8 mouse cellular contexts compared by ENCODE assay signal in genomic region chr16:10540763-10541597, GRCm38 (mm10). TPM values are rescaled to one million over a fixed set of nuclear protein-coding genes. Genes with fewer than 3 reads are reported as not detected.
DNase-seq lines count a peak whose midpoint lies in the region; ATAC-seq lines count a peak whose summit lies in the region.

No protein-coding gene starts in this region.

- no peaks in the 10 kb centered on the region for H3K36me3 ChIP-seq in erythroblast, embryonic 14.5 days (ENCODE audit: control insufficient read depth)
- H3K36me3 ChIP-seq in forebrain, embryonic 12.5 days (replicated peaks), result no peaks in the 10 kb centered on the region
- H3K36me3 ChIP-seq in liver, embryonic 12.5 days, result no peaks in the 10 kb centered on the region

- WGBS in forebrain, embryonic 12.5 days, result 77% methylated on average over 16 of the region's 16 CpGs
- WGBS in liver, embryonic 12.5 days (ENCODE audit: insufficient replicate concordance), result 62% methylated on average over 16 of the region's 16 CpGs

- H3K9ac ChIP-seq in forebrain, embryonic 12.5 days, result peak overlapping the region; percentile 85
- 0 out of 2 replicates have a peak overlapping the region, but pooled peaks have one; percentile 27 for H3K9ac ChIP-seq in liver, embryonic 12.5 days

- peak; percentile 47 for DNase-seq in 3134 (ENCODE audit: extremely low read depth, insufficient read length, low spot score)
- no peak for DNase-seq in adrenal gland, adult 2 months
- DNase-seq in embryo, embryonic 10 days (ENCODE audit: low spot score), result no peak
- no peak for DNase-seq in thymus, postnatal 14 days

- H3K4me2 ChIP-seq in forebrain, embryonic 12.5 days, result peak overlapping the region; percentile 88
- peak overlapping the region; percentile 99 for H3K4me2 ChIP-seq in liver, embryonic 12.5 days

- H3K27ac ChIP-seq in forebrain, embryonic 12.5 days, result no peak overlapping the region
- no peak overlapping the region for H3K27ac ChIP-seq in liver, embryonic 12.5 days

- H3K4me3 ChIP-seq in erythroblast, embryonic 14.5 days (replicated peaks), result peak overlapping the region; percentile 80
- peak overlapping the region; percentile 66 for H3K4me3 ChIP-seq in forebrain, embryonic 12.5 days (replicated peaks)
- H3K4me3 ChIP-seq in liver, embryonic 12.5 days, result peak overlapping the region; percentile 78; the same call in 1 of the 2 replicates

- H3K4me1 ChIP-seq in erythroblast, embryonic 14.5 days (ENCODE audit: control insufficient read depth), result peaks cover 52% of the 10 kb centered on the region
- peaks cover 38% of the 10 kb centered on the region for H3K4me1 ChIP-seq in forebrain, embryonic 12.5 days
- peaks cover 39% of the 10 kb centered on the region for H3K4me1 ChIP-seq in liver, embryonic 12.5 days

- H3K9me3 ChIP-seq in erythroblast, embryonic 14.5 days (ENCODE audit: control insufficient read depth, low read length), result no peaks in the 10 kb centered on the region
- no peaks in the 10 kb centered on the region for H3K9me3 ChIP-seq in forebrain, embryonic 12.5 days
- H3K9me3 ChIP-seq in liver, embryonic 12.5 days (replicated peaks), result no peaks in the 10 kb centered on the region

- no peaks in the 10 kb centered on the region for H3K27me3 ChIP-seq in erythroblast, embryonic 14.5 days (ENCODE audit: control insufficient read depth)
- no peaks in the 10 kb centered on the region for H3K27me3 ChIP-seq in forebrain, embryonic 12.5 days
- no peaks in the 10 kb centered on the region for H3K27me3 ChIP-seq in liver, embryonic 12.5 days (replicated peaks)

- no peak for ATAC-seq in erythroblast, adult 5-6 weeks (replicated peaks; ENCODE audit: low FRiP score, poor library complexity, severe bottlenecking)
- ATAC-seq in forebrain, embryonic 12.5 days (ENCODE audit: low FRiP score), result no peak
- no peak for ATAC-seq in liver, embryonic 12.5 days

RNA-seq across cellular contexts. Expression of gene Dexi, which starts 1.9 kb away (rescaled TPM):
- polyA plus RNA-seq in erythroblast, embryonic 14.5 days (2012), result 1.1 and 1.6 TPM in 2 replicates
- 2.5 TPM in 1 of 2 replicates, not detected in the other for total RNA-seq in erythroblast, adult 5-6 weeks (2015; ENCODE audit: low replicate concordance)
- total RNA-seq in erythroblast, adult 5-6 weeks (2017; ENCODE audit: low replicate concordance), result 1.4 TPM in 1 of 2 replicates, not detected in the other
- 20.4 and 22.6 TPM in 2 replicates for polyA plus RNA-seq in forebrain, embryonic 12.5 days (2016; fragmentation: Nextera tagmentation; extraction: Ambion mirVana)
- polyA plus RNA-seq in liver, embryonic 12.5 days (2016; fragmentation: Nextera tagmentation; extraction: Ambion mirVana), result 7.6 and 7.8 TPM in 2 replicates
- 10 to 100 TPM; 17.1 to 24.2 TPM for total RNA-seq in adrenal gland, adult 2 months (2021)
- 89.2 and 99.6 TPM in 2 replicates for polyA plus RNA-seq in adrenal gland, adult 2 months (2012; rRNA removed)

RNA-seq across cellular contexts. Expression of gene Clec16a, which starts 4.2 kb away (rescaled TPM):
- 0.99 and 1.1 TPM in 2 replicates for polyA plus RNA-seq in erythroblast, embryonic 14.5 days (2012)
- total RNA-seq in erythroblast, adult 5-6 weeks (2015; ENCODE audit: low replicate concordance), result 4.0 and 6.9 TPM in 2 replicates
- total RNA-seq in erythroblast, adult 5-6 weeks (2017; ENCODE audit: low replicate concordance), result 4.6 and 5.4 TPM in 2 replicates
- 51.0 and 53.9 TPM in 2 replicates for polyA plus RNA-seq in forebrain, embryonic 12.5 days (2016; fragmentation: Nextera tagmentation; extraction: Ambion mirVana)
- polyA plus RNA-seq in liver, embryonic 12.5 days (2016; fragmentation: Nextera tagmentation; extraction: Ambion mirVana), result 15.7 and 17.3 TPM in 2 replicates
- total RNA-seq in adrenal gland, adult 2 months (2021), result 10 to 100 TPM; 44.0 to 44.4 TPM
- 15.9 and 22.6 TPM in 2 replicates for polyA plus RNA-seq in adrenal gland, adult 2 months (2012; rRNA removed)
